Mouse (Mus musculus) frontal cortex, adult 2 months (tissue): Measurements from ENCODE around the gene Oasl1. TPM values are rescaled to one million over a fixed set of nuclear protein-coding genes. Genes with fewer than 3 reads are reported as not detected.
"Not testable (repeated sequence)": the region's sequence is repeated elsewhere in the genome, so short reads cannot be mapped to it uniquely, and the experiment has no call there.

ENCODE experiments used
- DNase-seq, 2 experiments: peaks; one replicate each; pipeline ENCODE4 v3.0.0; 2022; ENCODE audit warnings: low spot score in 1 of 2; ENCODE audit errors: extremely low spot score in 1 of 2
- polyA plus RNA-seq: library from polyadenylated mRNA; depleted of rRNA; stranded (reverse); fragments of >200 nt; gene quantifications from 2 replicates; pipeline ENCODE4 v1.2.3, GENCODE M21; 2012

The Oasl1 gene
- polyA plus RNA-seq, 1 experiment = 0.78 TPM

DNA sequence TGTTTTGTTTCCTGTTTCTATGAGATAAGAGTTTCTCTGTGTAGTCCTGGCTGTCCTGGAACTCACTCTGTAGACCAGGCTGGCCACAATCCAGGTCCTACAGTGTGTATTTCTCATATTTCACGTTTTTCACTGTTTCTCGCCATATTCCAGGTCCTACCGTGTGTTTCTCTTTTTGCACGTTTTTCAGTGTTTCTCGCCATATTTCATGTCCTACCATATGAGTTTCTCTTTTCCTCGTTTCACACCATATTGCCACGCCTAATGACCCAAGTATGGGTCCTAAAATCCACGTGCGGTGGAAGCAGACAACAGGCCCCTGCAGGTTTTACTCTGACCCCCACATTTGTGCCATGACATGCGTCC, 691 bp upstream of the Oasl1 start:
- DNase-seq = no peak

DNA sequence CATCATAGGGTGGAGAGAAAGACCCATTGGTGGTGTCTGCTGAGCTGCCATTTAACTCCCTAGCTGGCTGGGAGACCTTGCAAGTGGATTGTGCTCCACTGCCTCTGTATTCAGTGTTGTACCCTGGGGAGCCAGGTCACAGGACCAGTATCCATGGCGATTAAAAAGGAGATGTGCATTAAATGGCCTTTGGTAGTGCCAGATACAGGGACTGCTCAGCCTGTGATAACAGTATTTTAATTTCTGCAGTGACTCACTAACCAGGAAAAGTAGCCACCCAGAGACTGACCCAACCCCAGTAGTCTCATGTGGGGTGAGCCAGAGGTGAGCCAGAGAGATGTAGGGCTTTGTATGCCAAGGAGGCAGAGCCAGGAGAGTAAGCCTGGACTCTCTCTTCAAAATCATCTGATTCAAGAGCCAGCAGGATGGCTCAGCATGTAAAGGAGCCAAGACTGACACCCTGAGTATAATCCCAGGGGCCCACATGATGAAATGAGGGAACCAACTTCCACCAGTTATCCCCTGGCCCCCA, 3.2 kb downstream of the Oasl1 start:
- no peak for DNase-seq

DNA sequence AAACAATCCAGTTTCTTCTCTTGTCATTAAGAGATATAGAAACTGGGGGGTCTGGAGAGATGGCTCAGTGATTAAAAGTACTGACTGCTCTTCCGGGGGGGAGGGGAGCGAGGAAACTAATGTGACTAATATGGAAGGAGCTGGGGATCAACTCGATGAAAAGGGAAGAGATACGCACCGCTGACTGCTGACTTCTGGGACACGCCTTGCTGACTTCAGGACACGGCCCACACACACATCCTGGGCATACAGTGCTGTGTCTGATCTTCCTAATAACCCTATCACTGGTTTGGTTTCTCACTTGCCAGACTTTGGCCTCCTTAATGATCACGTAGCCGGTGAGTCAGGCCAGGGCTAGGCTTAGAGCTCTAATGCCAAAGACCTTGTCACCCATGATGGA, 3.7 kb downstream of the Oasl1 start:
- DNase-seq = no peak

DNA sequence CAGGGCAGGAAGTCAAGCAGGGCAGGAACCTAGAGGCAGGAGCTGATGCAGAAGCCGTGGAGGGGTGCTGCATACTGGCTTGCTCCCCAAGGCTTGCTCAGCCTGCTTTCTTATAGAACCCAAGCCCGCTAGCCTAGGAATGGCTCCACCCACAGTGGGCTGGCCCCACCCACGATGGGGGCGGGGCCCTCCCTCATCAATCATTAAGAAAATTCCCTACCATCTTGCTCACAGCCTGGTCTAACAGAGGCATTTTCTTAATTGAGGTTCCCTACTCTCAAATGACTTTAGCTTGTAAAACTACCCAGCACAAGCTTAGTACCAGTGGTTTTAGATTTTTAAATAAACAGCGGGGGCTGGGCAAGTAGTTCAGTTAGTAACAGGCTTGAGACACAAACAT, 8.6 kb downstream of the Oasl1 start:
- DNase-seq = no peak

DNA sequence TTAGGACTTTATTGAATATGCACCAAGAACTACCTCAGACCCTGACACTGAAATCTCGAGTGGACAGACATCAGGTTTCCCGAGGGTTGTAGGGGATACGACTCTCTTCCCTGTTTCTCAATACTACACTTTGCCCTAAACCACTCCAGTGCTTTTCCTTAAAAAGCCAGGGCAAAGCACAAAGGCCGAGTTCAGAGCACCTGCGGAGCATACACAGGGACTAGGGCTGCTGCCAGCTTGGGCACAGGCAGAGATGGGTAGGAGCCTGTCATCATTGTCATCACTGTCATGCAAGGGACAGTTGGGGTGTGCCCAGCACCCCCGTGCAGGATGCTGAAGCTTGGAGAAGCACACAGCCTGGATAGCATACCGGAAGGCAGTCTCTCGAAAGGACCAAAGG, 10.2 kb downstream of the Oasl1 start:
- DNase-seq = no peak

DNA sequence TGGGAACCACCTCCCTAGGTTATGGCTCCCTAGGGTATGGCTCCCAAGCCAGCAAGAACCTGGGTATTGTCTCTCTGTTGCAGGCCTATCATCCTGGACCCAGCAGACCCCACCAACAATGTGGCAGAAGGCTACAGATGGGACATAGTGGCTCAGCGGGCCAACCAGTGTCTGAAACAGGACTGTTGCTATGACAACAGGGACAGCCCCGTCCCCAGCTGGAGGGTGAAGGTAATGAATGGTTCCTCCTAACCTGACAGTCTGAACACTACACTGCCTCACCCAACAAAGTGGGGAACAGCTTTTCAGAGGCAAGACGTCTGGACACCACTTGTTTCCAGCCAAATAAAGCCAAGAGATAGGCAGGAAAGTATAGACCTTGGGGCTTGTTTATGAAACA, 12.8 kb downstream of the Oasl1 start:
- no peak for DNase-seq

DNA sequence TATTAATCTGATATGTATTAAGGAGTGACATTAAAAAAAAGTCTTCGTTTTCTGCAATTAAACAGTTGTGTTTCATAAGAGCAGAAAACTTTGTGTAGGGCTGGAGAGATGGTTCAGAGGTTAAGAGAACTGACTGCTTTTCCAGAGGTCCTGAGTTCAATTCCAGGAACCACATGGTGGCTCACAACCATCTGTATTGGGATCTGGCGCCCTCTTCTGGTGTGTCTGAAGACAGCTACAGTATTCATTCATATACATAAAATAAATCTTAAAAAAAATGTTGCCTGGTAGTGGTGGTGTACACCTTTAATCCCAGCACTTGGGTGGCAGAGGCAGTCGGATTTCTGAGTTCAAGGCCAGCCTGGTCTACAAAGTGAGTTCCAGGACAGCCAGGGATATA, 18.1 kb downstream of the Oasl1 start:
- DNase-seq = not testable (repeated sequence)

DNA sequence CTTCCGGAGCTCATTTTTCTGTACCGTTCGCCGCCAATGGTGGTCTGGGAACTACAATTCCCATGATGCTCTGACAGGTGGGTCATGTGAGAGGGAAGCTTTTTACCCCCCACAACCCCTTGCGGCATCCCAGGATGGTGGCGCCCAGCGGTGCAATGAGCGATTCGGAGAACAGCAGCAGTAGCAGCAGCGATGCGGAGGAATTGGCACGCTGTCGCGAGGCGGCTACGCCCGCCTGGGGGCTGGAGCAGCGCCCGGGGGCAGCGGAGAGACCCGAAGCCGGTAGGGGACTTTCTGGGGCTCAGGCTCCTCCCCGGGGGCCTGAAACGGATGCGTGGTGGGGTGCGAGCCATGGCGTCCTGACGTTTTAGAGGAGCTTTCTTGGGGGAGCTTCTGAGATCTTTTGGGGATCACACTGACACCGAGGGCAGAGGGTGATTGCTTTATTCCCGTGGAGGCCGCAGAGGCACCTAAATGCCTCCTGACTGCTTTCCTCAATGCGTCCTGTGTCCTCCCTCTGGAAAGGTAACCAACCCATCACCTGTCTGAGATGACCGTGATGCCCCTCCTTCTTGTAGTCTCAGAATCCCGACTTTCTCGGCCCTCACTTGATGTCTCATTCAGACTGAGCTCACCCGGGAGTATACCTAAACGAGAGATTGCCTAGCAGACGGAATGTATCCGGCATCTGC, 19.2 kb downstream of the Oasl1 start, which contains the start of gene 2210016L21Rik:
Gene 2210016L21Rik, plus strand, starts transcription at position 85 of the 692 bp plus-strand sequence.
- DNase-seq = peak; percentile 81 to 90

DNA sequence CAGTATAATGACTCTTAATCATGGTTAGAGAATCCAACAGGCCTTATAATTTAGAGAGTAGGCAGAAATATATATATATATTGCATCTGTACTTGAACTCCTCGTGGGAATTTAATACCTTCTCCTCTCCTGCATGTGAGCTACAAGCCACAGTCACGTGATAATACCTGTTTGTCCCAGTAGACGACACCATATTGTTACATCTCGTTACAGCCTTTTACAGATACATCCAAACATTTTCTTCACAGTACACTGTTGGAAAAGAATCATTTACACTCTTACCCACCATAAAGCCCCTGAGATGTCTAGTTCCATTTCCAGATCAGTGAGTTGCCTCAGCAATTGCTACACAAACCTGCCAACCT, 19.7 kb downstream of the Oasl1 start:
- DNase-seq = no peak

DNA sequence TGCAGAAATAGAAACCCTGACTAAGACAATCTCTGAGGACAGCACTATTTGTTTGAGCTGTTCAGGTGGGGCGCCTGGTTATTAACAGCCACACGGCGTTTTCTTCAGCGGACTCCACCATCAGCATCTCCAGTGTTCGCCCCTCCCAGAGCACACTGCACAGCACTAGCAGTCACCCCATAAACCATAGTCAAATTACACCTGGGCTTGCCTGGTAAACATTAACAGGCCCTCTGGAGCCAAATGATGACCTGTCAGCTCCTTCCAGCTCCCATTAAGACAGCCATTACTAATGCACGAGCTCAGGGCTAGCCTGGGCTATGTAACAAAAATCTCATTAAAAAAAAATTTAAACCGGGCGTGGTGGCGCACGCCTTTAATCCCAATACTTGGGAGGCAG, 22.0 kb downstream of the Oasl1 start:
- DNase-seq = no peak

DNA sequence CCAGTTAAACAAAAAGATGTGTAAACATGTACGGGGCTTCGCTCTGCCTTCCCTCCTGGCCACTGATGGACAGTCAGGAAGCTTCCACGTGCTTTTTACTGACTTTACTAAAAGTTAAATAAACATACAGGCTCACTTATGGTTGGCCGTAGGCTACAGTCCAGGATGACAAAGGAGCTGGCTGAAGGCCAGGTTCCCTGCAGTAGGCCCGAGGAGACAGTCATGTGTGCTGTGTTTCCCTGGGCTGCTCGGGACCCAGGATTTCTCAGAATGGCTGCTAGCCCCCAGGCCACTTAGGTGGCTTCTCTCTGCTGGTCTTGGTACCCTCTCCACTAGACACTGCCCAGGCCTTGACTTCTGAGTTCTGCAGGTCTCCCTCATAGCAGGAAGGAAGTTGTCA, 25.9 kb downstream of the Oasl1 start:
- DNase-seq = peak in 1 of 2 experiments; percentile 25

DNA sequence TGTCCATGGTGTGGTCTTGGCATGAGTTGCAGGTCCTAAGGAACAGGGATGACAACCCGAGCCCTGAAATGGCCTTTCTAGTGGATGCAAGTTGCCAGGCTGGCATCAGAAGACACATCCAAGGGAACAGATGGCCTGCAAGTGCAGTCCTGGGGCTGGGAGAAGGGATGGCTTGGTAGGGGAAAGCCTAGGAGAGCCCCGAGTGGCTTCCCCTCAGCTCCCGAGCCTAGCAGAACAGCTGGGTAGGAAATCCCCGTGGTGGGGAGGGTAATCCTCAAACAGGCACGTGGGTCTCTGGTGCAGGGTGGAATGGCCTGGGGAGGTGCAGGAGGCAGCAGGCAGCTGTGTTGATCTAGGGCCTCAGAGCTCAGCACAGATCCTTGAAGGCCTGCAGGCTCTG, 26.3 kb downstream of the Oasl1 start:
- DNase-seq = no peak

DNA sequence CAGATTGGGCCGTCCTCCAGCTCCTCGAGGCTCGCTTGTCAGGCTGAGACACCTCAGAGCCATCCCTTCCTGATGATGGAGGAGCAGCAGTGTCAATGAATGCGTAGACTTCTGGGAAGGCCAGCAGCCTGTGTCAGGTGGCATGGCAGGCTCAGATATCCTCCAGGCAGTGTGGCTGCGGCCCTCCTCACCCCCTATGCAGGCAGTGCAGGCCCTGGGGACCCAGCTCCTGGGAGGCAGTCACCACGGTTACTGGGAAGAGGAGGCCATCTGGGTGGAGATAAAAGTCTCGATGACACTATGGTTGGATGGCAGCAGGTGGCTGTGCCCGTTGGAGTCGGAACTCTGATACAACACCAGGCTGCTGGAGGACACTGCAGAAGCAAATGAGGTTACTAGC, 26.8 kb downstream of the Oasl1 start:
- no peak for DNase-seq

DNA sequence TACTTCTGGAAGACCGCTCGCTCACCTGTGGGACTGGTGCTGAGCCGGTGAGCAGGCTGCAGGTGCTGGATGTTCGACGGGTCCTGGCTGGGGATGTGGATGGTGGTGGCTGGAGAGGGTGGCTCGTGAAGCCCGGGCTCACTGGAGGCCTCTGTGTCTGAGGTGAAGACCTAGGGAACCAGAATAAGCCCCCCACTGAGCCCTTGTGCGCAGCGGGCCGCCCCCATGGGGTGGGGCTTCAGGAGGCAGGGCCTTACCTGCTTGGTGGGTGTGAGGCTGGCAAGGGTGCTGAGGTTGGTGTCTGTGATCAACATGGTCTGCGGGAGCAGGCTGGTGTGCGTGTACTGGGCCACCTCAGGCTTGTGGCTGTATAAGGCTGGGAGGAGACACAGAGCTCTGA, 27.6 kb downstream of the Oasl1 start:
- no peak for DNase-seq

DNA sequence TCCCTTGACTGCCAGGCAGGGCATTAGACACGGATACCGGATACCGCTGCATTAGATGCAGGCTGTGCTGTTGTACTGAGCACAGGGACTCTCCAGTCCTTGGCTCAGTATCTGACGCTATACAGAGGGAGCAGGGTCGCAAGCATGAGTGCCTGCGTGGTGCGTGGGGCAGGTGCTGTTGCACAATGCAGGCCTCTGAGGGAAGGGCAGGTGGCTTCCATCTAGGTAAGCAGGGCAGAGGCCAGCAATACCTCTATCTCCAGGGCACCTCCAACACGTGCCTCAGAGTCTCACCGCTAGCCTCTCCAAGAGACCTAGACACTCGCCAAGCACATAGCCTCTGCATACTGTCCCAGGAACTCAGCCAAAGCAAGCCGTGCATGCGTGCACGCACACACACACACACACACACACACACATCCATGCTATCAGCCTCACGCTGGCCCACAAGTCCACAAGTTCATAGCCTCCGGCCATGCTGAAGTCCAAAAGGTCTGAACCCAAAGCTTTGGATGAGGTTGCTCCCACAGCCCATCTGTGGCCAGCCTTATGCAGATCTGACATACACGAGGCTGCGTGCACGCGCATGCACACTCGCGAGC, 28.3 kb downstream of the Oasl1 start:
- no peak for DNase-seq

DNA sequence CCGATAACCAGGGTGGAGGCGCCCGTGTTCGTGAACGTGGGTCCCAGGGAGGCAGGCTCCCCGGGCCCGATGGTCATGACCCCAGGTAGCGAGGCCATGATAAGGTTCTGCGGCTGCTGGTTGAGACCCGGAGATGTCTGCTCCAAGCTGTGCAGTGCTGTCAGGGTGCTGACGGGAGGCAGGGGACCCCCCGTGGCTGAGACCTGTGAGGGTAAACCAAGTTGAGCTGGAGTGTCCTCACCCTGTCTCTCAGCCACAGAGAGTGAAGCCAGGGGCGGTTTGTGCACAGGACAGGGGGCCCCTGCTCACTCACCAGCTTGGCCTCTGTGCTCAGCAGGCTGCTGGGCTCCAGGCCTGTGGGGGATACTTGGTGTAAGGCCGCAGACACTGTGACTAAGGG, 30.3 kb downstream of the Oasl1 start:
- DNase-seq = no peak

DNA sequence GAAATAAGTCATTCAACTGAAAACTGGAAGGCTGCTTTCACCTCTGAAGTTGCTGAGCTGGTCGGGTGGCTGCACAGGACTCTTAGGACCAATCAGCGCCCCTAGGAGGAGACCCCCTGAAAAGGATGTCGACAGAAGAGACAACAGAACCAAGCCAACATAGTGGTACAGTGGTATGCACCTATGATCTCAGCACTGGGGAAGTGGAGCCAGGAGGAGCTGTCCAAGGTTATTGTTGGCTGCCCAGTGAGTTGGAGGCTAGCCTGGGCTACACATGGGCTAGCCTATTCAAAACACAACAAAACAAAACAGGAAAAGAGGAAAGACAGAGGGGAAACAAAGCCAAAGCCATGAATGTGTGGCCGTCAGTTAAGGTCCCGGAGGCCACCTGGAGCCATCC, 35.0 kb downstream of the Oasl1 start:
- DNase-seq = no peak

DNA sequence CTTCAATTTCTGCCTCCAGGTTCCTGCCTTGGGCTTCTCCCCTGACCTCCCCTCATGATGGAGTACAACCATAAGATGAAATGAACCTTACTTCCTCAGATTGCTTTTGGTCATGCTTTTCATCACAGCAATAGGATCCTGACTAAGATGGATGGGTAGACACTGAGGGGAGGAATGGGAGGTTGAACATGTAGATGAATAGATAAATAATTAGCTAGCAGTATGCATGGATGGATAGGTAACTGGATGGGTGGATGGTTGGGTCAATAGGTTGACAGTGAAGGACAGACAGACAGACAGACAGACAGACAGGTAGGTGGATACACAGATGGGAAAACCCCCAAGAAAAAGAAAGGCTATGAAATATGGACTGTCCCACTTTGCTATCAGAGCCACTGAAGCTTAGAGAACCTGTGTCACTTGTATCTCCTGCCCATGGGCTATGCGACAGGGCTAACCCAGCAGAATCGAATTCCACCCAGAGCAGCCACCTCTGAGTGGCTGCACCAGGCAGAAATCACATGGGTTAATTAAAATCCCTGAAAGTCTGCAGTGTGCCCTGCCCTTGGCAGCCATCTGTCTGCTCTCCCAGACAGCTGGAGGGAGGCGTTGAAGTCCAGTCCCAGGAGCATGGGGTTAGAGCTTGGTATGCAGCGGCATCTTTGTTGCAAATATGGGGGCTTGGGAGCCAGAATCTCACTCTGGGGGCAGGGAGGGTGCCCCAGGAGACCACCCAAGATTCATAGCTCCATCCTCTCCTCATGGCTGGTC, 38.7 kb downstream of the Oasl1 start:
- DNase-seq = no peak

DNA sequence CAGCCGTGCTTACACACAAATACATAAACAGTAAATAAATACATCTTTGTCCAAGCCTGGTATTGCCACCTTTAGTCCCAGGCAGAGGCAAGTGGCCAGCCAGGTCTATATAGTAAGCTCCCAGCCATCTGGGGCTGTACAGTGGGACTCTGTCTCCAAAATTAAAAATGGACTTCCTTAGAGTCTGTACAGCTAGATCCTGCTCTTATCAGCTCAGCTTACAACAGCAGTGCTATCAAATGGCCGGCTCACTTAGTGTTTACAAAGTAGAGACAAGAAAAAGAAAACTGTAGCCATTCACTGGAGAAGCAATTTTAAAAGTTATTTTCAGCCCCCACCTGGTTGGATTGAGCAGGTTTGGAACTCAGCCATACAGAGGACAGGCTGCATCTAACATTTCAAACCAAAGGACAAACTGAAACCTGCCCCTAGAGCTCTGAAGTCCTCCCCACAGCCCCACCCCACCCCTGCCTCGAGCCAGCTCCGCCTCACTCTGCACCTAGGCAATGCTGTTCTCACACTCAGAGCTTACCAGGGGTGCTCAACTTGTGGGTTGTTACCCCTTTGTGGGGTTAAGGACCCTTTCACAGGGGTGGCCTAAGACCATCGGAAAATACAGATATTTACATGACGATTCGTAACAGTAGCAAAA, 41.4 kb downstream of the Oasl1 start:
- no peak for DNase-seq

DNA sequence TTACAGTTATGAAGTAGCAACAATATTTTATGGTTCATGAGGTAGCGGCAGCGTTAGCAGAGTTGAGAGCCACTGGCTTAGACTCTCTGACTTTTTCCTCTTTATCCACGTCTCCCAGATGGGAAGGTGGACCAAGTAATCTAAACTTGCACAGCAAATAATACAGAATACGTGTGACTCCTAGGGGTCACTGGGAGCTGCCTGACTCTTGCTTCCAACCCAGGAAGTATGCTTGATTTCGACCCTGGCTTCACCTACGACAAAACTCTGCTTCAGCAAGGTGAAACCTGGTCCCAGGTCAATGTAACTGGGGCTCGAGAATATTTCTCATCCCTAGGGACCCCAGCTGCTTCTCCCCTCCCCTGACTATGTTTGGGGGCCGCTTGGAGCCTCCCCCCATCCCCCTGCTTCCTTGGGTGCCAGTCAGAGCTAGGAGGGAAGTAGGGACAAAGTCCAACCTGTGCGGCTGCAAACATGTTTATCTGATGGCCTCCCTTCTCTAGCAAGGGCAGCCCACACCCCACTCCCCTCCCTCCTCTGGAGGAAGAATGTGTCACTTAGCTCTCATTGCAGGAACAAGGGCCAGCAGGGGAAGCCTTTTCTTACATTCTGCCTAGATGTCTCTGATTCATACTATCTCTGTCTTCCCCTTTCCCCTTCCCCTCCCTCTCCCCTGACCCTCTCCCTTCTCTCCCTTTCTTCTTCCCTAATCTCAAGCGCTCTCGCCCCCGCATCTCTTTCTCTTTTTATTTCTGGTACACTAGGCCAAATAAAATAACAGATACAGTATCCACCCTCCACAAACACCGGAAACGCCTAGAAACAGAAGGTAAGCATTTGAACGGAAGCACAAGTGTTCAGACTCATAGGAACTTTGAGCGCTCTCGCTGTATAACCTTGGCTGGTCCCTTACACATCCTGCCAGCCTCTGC, 42.2 kb downstream of the Oasl1 start:
- DNase-seq = no peak
